In genomic region chr19:4087090-4087489, GRCm38 (mm10) we compare ENCODE assay signal across 28 mouse cellular contexts. TPM values are rescaled to one million over a fixed set of nuclear protein-coding genes. Genes with fewer than 3 reads are reported as not detected.
DNase-seq lines count a peak whose midpoint lies in the region; ATAC-seq and TF ChIP-seq lines count a peak whose summit lies in the region.
"Had no signal": no experiment of that assay in that cellular context is flagged by ENCODE, and none has a peak within 500 bp of the region (broad histone marks: within the 10 kb centered on the region; RNA-seq: fewer than 3 reads in every experiment).

No protein-coding gene starts in this region.

- TF ChIP-seq CTCF in Patski (IDR thresholded peaks at IDR 0.05), result no peak

- CTCF ChIA-PET in Patski (lab: Charles Lee), result interaction anchor here (1.0 kb wide), 1 partner anchor 74 kb away, joined by 3 read pairs; the partner anchor contains the start of gene Ndufv1

- in situ Hi-C loops in Patski (cut with MboI; ENCODE audit: low pct_unique_long_range_greater_than_20kb), result loop anchor here (5.0 kb wide), 2 partner anchors 35 to 70 kb away; no protein-coding TSS in a partner anchor

- H3K27me3 ChIP-seq in heart, embryonic 15.5 days, result peaks cover 24% of the 10 kb centered on the region
- H3K27me3 ChIP-seq in Patski, result peaks cover 16% of the 10 kb centered on the region
- H3K27me3 ChIP-seq: forebrain, embryonic 15.5 days; hindbrain, embryonic 12.5 days; limb, embryonic 13.5 days had no signal

- DNase-seq in cerebellum, adult 8-10 months, result peak; percentile 11
- no peak for DNase-seq in cerebellum, postnatal 14 days
- DNase-seq in heart, adult 8-10 months (ENCODE audit: low spot score), result no peak
- DNase-seq in 3T3-L1 (ENCODE audit: low read depth, low spot score) (peak; percentile 97), Patski (ENCODE audit: low read depth, low spot score) (no peak)
- DNase-seq in right cerebral cortex, postnatal 10 days (ENCODE audit: low spot score in 2 of 2), result no peak
- DNase-seq in lung, postnatal 14 days, result no peak
- DNase-seq: adrenal gland, adult 8-10 months; gastrocnemius, postnatal 10 days; kidney, adult 11 months; kidney, postnatal 4 days; layer of hippocampus, adult 9-11 months; lung, adult 2 months; right cerebral cortex, postnatal 14 days; thymus, postnatal 14 days had no signal

- POLR2A ChIA-PET in Patski (lab: Charles Lee), result no interaction called here

- no peaks in the 10 kb centered on the region for H3K36me3 ChIP-seq in heart, embryonic 15.5 days
- H3K36me3 ChIP-seq: forebrain, embryonic 15.5 days; hindbrain, embryonic 12.5 days; limb, embryonic 13.5 days; liver, embryonic 12.5 days; midbrain, embryonic 12.5 days had no signal

- peaks cover 8% of the 10 kb centered on the region for H3K4me1 ChIP-seq in heart, embryonic 15.5 days (replicated peaks)
- H3K4me1 ChIP-seq: forebrain, embryonic 15.5 days; hindbrain, embryonic 12.5 days; limb, embryonic 13.5 days; midbrain, embryonic 12.5 days had no signal

- 62% methylated on average over 5 of the region's 5 CpGs for WGBS in heart, embryonic 15.5 days

- no peak overlapping the region for H3K9ac ChIP-seq in heart, embryonic 15.5 days
- H3K9ac ChIP-seq: forebrain, embryonic 15.5 days; hindbrain, embryonic 12.5 days; limb, embryonic 13.5 days; liver, embryonic 12.5 days; midbrain, embryonic 12.5 days had no signal

- ATAC-seq in heart, embryonic 15.5 days (replicated peaks; ENCODE audit: insufficient number of reproducible peaks, insufficient read depth, low FRiP score, low read depth), result peak; percentile 72
- ATAC-seq in Patski, result peak; percentile 14
- ATAC-seq: forebrain, embryonic 15.5 days; liver, embryonic 12.5 days had no signal

- no peaks in the 10 kb centered on the region for H3K9me3 ChIP-seq in heart, embryonic 15.5 days (replicated peaks)
- H3K9me3 ChIP-seq: forebrain, embryonic 15.5 days; hindbrain, embryonic 12.5 days; limb, embryonic 13.5 days; liver, embryonic 12.5 days; midbrain, embryonic 12.5 days had no signal

- H3K4me3 ChIP-seq in heart, embryonic 15.5 days, result no peak overlapping the region
- H3K4me3 ChIP-seq: forebrain, embryonic 15.5 days; hindbrain, embryonic 12.5 days; limb, embryonic 13.5 days; liver, embryonic 12.5 days; midbrain, embryonic 12.5 days had no signal

- peak overlapping the region; percentile 65 for H3K27ac ChIP-seq in heart, embryonic 15.5 days
- H3K27ac ChIP-seq: forebrain, embryonic 15.5 days; hindbrain, embryonic 12.5 days; limb, embryonic 13.5 days; liver, embryonic 12.5 days; midbrain, embryonic 12.5 days; stomach, postnatal 0 days had no signal

- H3K4me2 ChIP-seq in heart, embryonic 15.5 days, result no peak overlapping the region
- H3K4me2 ChIP-seq: forebrain, embryonic 15.5 days; hindbrain, embryonic 12.5 days; limb, embryonic 13.5 days; liver, embryonic 12.5 days; midbrain, embryonic 12.5 days had no signal

RNA-seq across cellular contexts. Expression of gene Cabp2, which starts 5.7 kb away (rescaled TPM):
- polyA plus RNA-seq in heart, embryonic 15.5 days (2015; fragmentation: Nextera tagmentation; extraction: Ambion mirVana), result not detected in 2 replicates
- not detected for total RNA-seq in heart, adult 8-10 months (2022)
- not detected for polyA plus RNA-seq in Patski (2021)
- total RNA-seq: adrenal gland, adult 8-10 months; gastrocnemius, postnatal 10 days; heart, adult 18-20 months; left cerebral cortex, adult 18-20 months; left cerebral cortex, postnatal 25 days; megakaryocyte, adult 5-6 weeks; neutrophil, adult 5-6 weeks had no signal
- polyA plus RNA-seq: embryonic facial prominence, embryonic 14.5 days; forebrain, embryonic 15.5 days; hindbrain, embryonic 12.5 days; limb, embryonic 13.5 days; midbrain, embryonic 12.5 days; stomach, postnatal 0 days had no signal

RNA-seq across cellular contexts. Expression of gene Cdk2ap2, which starts 9.9 kb away (rescaled TPM):
- polyA plus RNA-seq in heart, embryonic 15.5 days (2015; fragmentation: Nextera tagmentation; extraction: Ambion mirVana), result 63.6 and 81.7 TPM in 2 replicates
- total RNA-seq in heart, adult 8-10 months (2022), result 10 to 100 TPM; 33.6 to 43.4 (median 39.5) TPM
- 93.8 TPM for polyA plus RNA-seq in Patski (2021)

RNA-seq across cellular contexts. Expression of gene Pitpnm1, which starts 12.7 kb away (rescaled TPM):
- 17.2 and 26.5 TPM in 2 replicates for polyA plus RNA-seq in heart, embryonic 15.5 days (2015; fragmentation: Nextera tagmentation; extraction: Ambion mirVana)
- total RNA-seq in heart, adult 8-10 months (2022), result 10 to 100 TPM; 17.0 to 22.1 (median 18.3) TPM
- polyA plus RNA-seq in Patski (2021), result 109 TPM

RNA-seq across cellular contexts. Expression of gene Gstp3, which starts 27.7 kb away (rescaled TPM):
- polyA plus RNA-seq in heart, embryonic 15.5 days (2015; fragmentation: Nextera tagmentation; extraction: Ambion mirVana), result 0.30 and 0.93 TPM in 2 replicates
- total RNA-seq in heart, adult 8-10 months (2022), result not detected
- polyA plus RNA-seq in Patski (2021), result not detected
- total RNA-seq: heart, adult 18-20 months; left cerebral cortex, adult 18-20 months; left cerebral cortex, postnatal 25 days had no signal
- polyA plus RNA-seq: forebrain, embryonic 15.5 days; hindbrain, embryonic 12.5 days; limb, embryonic 13.5 days; midbrain, embryonic 12.5 days had no signal

RNA-seq across cellular contexts. Expression of gene Aip, which starts 38.6 kb away (rescaled TPM):
- 78.1 and 92.5 TPM in 2 replicates for polyA plus RNA-seq in heart, embryonic 15.5 days (2015; fragmentation: Nextera tagmentation; extraction: Ambion mirVana)
- total RNA-seq in heart, adult 8-10 months (2022), result 10 to 100 TPM; 65.9 to 79.6 (median 70.7) TPM
- polyA plus RNA-seq in Patski (2021), result 149 TPM

Comparison
In these comparisons a context has a peak if more than half of its experiments do, and no peak if none do; other contexts are left out.
1. DNase-seq: peak in cerebellum, adult 8-10 months (single experiment) and 3T3-L1 (single experiment); none in cerebellum, postnatal 14 days (0 of 2), heart, adult 8-10 months (single experiment), Patski (single experiment), right cerebral cortex, postnatal 10 days (0 of 2) and lung, postnatal 14 days (single experiment).